Mouse (Mus musculus) hematopoietic stem cell, adult 5-6 weeks (primary cell): ENCODE data around the gene Eps8l2. TPM values are rescaled to one million over a fixed set of nuclear protein-coding genes. Genes with fewer than 3 reads are reported as not detected.
A peak's percentile ranks its signal among the peaks of the same experiment; 100 is the strongest.
"Not testable (repeated sequence)": the region's sequence is repeated elsewhere in the genome, so short reads cannot be mapped to it uniquely, and the experiment has no call there.

Source experiments
- ATAC-seq, 2 experiments: fragments of 125-278 bp in 1 of 2; replicated peaks in 1 of 2; 2 replicates each; pipeline ENCODE4 v1.8.0; 2016 to 2017; ENCODE audit warnings: inconsistent platforms in 2 of 2, mild to moderate bottlenecking in 2 of 2, moderate number of reproducible peaks in 2 of 2, low read depth in 1 of 2, moderate TSS enrichment in 1 of 2; ENCODE audit not compliant: low FRiP score in 2 of 2, poor library complexity in 2 of 2, severe bottlenecking in 2 of 2, insufficient read depth in 1 of 2, low TSS enrichment in 1 of 2
- total RNA-seq: library from RNA; stranded (forward); fragments of 172-1452, 232-1000 nt; gene quantifications from 2 replicates; pipeline ENCODE4 v1.2.3, GENCODE M21; 2017

The Eps8l2 gene
- total RNA-seq, 1 experiment from 2014 or later = 4.4 TPM

DNA sequence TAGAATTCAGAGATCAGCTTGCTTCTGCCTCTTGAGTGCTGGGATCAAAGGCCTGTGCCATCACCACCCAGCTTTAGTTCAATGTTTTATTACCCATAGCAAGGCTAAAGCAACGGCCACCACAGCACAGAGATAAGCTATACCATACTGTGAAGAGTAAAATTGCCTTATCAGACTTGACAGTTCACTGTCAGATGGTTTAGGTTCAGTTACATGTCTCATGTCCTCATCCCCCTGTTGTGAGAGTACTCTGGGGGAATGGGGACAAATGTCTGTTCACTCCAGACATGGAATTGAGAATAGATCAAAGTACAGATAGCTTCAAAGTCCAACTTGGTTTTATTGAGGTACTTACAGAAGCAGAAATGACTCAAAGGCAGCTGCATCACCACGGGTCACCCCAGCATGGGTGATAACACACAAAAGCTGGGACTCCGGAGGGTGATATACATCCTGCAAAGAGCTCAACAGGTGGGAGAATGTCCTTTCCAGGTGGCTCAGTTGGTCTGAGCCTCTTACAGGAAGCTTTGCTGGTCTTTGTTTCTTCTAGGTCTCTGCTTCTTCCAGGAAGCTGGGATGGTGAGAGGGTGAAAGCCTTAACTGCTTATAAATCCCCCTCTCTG lies 49.9 kb downstream of the Eps8l2 start:
- ATAC-seq = no peak

DNA sequence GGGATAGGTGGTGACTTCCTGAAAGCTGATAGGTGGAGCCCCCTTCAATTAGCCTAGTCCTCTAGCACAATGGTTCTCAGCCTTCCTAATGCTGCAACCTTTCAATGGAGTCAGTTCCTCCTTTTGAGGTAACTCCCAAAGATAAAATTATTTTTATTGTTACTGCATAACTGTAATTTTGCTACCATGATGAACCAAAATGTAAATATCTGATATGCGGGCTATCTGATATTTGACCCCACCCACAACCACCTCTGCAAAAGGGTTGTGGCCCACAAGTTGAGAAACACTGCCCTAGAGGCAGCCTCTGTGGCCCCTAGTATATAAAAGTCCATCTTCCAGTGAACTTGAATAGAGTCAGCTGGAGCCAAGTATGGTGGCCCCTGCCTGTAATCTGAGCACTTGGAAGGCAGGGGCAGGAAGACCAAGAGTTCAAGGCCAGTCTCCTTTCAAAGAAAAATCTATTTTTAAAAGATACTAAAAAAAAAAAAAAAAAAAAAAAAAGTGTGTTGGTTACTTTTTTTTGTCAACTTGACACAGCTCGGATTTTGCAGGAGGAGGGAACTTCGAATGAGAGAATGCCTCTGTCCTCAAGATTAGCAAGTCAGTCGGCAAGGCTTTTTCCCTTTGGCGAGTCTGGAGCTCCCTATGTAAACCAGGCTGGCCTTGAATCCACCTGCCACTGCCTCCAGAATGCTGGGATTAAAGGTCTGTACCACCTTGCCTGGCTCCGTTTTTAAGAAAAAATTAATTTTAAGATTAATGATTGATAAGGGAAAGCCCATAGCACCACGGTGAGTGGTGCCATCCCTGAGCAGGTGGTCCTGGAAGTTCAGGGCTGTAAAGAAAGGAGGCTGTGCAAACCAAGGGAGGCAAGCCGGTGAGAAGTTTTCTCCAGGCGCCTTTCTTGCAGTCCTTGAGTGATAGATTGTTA lies 51.9 kb downstream of the Eps8l2 start:
- no peak for ATAC-seq

DNA sequence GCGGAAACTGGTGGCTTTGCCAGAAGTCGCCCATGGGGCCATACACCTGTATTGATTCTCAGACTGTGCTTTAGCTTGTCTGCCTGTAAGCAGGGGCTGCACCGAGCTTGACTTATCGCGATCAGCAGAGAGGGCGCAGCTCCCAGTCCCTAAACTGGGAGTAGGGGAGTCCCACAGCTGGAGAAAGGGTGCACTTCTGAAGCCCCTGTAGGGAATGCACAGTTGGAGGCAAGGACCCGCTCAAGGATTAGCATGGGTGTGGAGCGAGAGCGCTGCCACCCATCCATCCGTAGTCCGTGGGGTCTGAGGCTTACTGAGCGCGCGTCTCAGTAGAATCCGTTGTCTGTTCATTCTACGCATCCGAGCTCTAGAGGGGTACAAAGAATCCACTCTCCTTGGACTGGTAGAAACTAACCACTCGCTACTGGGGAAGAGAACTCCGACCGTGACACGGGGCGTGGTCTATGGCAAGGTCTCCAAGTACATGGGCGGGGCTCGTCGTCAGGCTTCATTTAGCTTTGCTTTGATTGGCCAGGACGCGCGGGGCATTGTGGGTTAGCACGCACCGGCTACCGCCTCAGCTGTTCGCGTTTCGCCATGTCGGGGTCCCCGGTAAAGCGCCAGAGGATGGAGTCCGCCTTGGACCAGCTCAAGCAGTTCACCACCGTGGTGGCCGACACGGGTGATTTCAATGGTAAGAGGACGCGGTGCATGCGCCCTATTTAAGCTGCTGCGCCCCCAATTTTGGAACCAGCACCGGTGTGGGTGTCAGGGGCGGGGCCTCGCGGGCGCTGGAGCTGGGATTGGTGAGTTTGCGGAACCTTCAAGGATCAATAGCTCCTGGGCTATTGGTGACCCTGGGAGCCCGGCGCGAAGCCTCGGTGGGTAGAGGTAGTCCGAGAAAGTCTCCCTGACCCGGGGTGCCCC lies 53.2 kb downstream of the Eps8l2 start, which contains the start of gene Taldo1:
Gene Taldo1 (plus strand): TSS at position 575 of the 927 bp plus-strand sequence.
- peak; percentile 89 for ATAC-seq

DNA sequence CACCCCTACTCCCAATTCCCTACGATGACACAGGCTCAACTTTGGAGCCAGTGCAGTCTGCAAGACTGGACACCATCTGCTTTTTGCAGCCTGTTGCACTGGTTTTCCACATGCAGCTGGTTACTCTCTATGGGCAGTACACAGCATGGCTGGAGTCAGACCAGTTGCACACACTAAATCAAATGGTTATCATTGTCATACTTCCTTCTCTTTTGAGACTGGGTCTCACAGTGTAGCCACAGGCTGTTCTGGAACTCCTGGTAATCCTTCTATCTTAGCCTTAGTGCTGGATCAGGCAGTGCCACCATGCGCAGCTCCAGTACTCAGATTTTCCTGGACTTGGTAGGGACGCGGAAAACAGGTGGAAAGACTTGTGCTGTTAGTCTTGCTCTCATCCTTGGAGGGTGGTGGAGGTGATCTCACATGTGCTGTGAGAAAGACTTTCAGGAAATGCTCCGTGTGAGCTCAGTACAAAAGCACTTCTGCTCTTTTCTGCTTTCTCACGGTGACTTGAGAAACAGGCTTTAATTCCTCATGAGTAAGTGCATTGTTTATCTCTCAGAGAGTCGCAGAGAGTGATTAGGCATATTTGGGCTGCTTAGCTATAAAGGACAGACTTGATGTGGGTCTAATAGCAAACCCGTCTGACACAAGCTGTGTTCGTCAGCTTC lies 54.0 kb downstream of the Eps8l2 start:
- peak; percentile 30 to 54 for ATAC-seq

DNA sequence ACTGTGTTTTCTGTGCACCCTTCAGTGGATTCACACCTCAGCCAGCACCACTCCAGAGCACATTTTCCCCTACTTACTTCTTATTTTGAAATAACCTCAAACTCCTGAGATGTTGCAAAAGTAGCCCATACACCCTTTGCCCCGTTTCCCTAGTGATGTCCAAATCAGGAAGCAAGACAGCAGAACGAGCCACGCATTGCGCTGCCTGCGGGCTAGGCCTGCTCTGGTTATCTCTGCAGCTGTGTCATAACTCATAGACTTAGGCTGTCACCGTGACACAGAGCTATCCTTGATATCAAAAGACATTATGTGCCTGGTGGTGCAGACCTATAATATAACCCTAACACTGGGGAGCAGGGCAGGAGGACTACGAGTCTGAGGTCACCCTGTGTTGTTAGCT lies 55.5 kb downstream of the Eps8l2 start:
- ATAC-seq = peak; percentile 14 to 58; a peak in 2 of 4 replicates

DNA sequence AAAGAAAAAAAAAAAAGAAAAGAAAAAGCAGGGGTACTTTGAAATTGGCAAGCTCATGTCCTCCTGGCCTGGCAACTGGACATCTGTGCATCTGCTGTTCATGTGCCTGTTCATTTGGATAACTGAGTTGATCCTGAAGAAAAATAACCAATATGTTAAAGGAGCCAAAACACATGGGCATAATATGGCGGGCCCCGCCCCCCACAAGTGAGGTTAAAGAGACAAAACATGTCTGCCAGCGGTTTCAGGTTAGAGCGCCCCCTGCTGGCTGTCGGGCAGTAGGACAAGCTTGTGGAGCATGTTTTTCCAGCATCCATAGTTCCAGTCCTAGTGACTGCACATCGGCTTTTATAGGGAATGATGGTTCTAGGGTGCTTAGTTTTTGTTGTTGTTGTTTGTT lies 56.1 kb downstream of the Eps8l2 start:
- peak in 1 of 2 experiments; percentile 20; a peak in 1 of 4 replicates for ATAC-seq

DNA sequence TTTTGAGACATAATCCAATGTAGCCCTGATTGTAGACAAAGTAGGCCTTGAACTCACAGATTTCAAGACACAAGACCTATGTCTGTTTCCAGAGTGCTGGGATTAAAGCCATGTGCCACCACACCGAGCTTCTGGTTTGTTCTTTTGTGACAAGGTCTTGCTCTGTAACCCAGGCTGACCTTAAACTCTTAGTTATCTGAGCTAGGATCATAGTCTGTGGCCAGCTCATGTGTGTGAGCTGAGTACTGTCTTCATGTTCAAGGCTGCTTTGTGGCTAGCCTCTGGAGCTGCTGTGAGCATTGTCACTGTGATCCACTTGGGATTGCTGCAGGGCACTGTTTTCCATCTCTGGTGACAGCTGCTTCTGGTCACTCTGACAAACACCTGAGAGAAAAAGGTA lies 56.7 kb downstream of the Eps8l2 start:
- ATAC-seq = no peak

DNA sequence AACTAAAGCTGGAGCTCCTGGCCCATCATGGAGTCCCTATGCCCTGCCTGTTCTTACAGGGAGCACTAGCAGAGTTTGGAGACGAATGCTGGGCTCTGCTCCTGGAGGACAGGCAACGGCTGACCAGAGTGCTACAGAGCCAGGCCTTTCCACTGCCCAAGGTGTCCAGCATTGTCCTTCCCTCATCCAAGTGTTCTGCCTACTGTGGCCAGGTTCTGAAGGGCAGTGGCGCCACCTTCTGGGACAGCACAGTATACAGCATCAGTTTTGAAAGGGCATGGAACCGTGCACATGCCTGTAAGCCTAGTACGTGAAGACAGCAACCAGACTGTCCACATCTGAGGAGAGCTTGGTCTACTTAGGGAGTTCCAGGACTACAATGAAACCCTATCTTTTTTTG lies 64.6 kb downstream of the Eps8l2 start:
- peak; percentile 53 to 92 for ATAC-seq

DNA sequence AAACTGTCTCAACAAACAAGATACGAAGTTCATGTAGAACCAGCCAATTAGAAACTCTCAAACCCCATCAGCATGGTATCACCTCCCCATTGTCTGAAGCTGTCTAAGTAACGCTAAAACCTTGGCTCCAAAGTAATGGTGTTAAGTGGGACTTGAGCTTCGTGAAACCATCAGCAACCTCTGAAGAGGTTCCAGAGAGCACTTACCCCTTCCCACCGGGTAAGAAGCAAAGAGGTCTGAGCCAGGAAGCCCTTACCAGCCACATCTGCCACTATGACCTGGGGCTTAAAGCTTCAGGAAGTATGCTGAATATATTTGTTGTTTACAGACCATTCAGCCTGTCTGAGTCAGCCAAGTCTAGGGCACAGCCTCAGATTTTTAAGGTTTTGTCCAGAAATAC lies 66.8 kb downstream of the Eps8l2 start:
- ATAC-seq = no peak

DNA sequence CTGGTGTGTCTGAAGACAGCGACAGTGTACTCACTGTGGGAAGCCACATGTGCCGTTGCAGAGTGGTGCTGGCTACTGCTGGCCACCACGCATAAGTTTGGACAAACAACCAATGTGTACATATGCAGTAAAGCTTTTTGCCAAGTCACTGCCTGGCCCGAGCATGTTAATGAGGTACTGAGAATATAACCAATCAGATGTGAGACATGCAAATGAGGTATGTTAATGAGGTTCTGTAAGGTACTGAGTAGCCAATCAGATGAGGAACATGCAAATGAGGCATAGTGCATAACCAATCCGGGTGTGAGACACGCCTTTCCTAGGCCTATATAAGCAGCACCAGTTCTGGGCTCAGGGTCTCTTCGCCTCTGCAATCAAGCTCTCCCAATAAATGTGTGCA lies 69.0 kb downstream of the Eps8l2 start:
- not testable (repeated sequence) for ATAC-seq

DNA sequence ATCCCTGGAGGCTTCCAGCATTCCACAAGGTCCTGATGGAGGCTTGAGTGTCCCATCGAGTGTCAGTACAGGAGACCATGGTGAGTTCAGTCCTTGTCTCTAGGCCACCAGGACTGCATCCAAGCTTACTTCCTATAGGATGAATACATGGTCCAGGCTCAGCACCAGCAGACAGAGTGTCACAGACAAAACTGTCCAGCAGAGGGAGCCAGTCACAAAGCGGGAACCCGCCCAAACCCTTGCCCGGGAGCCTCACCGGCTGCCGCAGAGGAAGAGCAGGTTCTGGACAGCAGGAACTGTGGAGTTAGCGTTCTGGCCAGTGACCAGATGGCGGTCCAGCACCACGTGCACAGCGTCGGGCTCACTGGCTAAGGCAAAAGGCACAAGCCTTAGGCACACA lies 70.2 kb downstream of the Eps8l2 start:
- ATAC-seq = peak; percentile 83 to 84

DNA sequence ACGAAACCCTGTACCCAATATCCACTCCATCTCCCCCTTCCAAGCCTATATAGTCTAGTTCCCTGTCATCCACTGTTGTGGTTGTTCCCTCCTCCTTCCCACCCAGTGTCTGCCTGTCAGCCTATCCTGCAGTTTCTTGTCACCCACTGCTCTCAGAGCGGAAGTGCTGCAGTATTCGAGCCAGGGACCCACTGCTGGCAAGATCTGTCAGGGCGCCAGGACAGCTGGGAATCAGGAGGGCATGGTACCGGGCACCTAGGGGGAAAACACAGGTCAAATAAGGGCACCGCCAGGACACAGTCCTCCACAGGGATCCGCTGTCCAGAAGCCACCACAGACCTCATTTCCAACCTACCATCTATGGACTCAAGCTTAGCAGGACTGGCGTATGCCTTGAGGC lies 72.0 kb downstream of the Eps8l2 start:
- ATAC-seq = no peak

DNA sequence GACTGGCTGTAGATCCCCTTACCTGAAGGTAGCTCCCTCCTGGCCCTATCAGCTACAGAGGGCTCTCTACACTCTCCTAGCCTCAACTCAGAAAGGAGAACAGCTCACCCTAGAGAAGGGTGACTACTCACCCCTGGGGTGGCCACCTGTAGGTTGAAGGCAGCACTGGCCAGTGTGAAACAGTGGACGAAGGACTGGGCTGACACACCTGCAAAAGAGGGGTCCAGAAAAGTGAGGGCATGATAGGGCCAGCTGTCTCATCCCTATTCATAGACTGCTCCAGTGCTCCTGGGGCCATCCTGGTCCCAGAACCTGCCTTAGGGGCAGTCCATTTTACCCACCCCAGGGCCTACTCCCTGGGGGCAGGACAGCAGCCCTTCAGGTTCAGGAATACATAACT lies 73.0 kb downstream of the Eps8l2 start:
- no peak for ATAC-seq

Other genes starting within 250 kb of the Eps8l2 start
- gene Sigirr, start 238.3 kb upstream of the Eps8l2 start, total RNA-seq = 22.0 and 32.5 TPM in 2 replicates
- not detected in 2 replicates for gene Ano9, start 221.1 kb upstream of the Eps8l2 start, total RNA-seq
- gene Ptdss2, start 216.5 kb upstream of the Eps8l2 start, total RNA-seq = 6.4 and 9.6 TPM in 2 replicates
- 34.4 and 61.9 TPM in 2 replicates for gene Rnh1, start 166.0 kb upstream of the Eps8l2 start, total RNA-seq
- gene Hras, start 144.9 kb upstream of the Eps8l2 start, total RNA-seq = 15.0 and 19.7 TPM in 2 replicates
- 0.60 and 0.75 TPM in 2 replicates for gene Lrrc56, start 144.7 kb upstream of the Eps8l2 start, total RNA-seq
- gene Lmntd2, start 124.8 kb upstream of the Eps8l2 start, total RNA-seq = 1.6 TPM in 1 of 2 replicates, not detected in the other
- 4.9 and 5.1 TPM in 2 replicates for gene Rassf7, start 123.0 kb upstream of the Eps8l2 start, total RNA-seq
- gene Phrf1, start 110.1 kb upstream of the Eps8l2 start, total RNA-seq = 52.5 and 77.3 TPM in 2 replicates
- 15.4 and 26.7 TPM in 2 replicates for gene Irf7, start 72.4 kb upstream of the Eps8l2 start, total RNA-seq
- not detected in 2 replicates for gene Cdhr5, start 62.1 kb upstream of the Eps8l2 start, total RNA-seq
- gene Sct, start 59.7 kb upstream of the Eps8l2 start, total RNA-seq = not detected in 2 replicates
- gene Drd4, start 46.9 kb upstream of the Eps8l2 start, total RNA-seq = not detected in 2 replicates
- gene Deaf1, start 11.2 kb upstream of the Eps8l2 start, total RNA-seq = 18.7 and 25.8 TPM in 2 replicates
- 10.5 and 12.6 TPM in 2 replicates for gene Tmem80, start 11.1 kb upstream of the Eps8l2 start, total RNA-seq
- 227 and 363 TPM in 2 replicates for gene Taldo1, start 53.3 kb downstream of the Eps8l2 start, total RNA-seq
- 18.4 and 20.4 TPM in 2 replicates for gene Gatd1, start 75.3 kb downstream of the Eps8l2 start, total RNA-seq
- gene Cend1, start 90.6 kb downstream of the Eps8l2 start, total RNA-seq = not detected in 2 replicates
- 8.0 and 9.7 TPM in 2 replicates for gene Slc25a22, start 99.0 kb downstream of the Eps8l2 start, total RNA-seq
- gene Pidd1, start 105.1 kb downstream of the Eps8l2 start, total RNA-seq = 6.5 and 8.5 TPM in 2 replicates
- gene Rplp2, start 108.5 kb downstream of the Eps8l2 start, total RNA-seq = 1,528 and 3,641 TPM in 2 replicates
- 15.1 and 15.5 TPM in 2 replicates for gene Pnpla2, start 116.3 kb downstream of the Eps8l2 start, total RNA-seq
- gene Cracr2b, start 122.2 kb downstream of the Eps8l2 start, total RNA-seq = 5.2 and 8.4 TPM in 2 replicates
- gene Cd151, start 128.5 kb downstream of the Eps8l2 start, total RNA-seq = 45.0 and 46.6 TPM in 2 replicates
- 26.8 and 30.0 TPM in 2 replicates for gene Polr2l, start 136.3 kb downstream of the Eps8l2 start, total RNA-seq
- gene Tspan4, start 136.4 kb downstream of the Eps8l2 start, total RNA-seq = 61.4 and 81.5 TPM in 2 replicates
- gene Chid1, start 201.0 kb downstream of the Eps8l2 start, total RNA-seq = 16.6 and 26.5 TPM in 2 replicates
- gene Ap2a2, start 223.3 kb downstream of the Eps8l2 start, total RNA-seq = 38.4 and 40.7 TPM in 2 replicates